Mouse (Mus musculus): ENCODE results near the gene Slc39a10.
"Not testable (repeated sequence)": the region's sequence is repeated elsewhere in the genome, so short reads cannot be mapped to it uniquely, and the experiment has no call there.

The Slc39a10 gene

DNA sequence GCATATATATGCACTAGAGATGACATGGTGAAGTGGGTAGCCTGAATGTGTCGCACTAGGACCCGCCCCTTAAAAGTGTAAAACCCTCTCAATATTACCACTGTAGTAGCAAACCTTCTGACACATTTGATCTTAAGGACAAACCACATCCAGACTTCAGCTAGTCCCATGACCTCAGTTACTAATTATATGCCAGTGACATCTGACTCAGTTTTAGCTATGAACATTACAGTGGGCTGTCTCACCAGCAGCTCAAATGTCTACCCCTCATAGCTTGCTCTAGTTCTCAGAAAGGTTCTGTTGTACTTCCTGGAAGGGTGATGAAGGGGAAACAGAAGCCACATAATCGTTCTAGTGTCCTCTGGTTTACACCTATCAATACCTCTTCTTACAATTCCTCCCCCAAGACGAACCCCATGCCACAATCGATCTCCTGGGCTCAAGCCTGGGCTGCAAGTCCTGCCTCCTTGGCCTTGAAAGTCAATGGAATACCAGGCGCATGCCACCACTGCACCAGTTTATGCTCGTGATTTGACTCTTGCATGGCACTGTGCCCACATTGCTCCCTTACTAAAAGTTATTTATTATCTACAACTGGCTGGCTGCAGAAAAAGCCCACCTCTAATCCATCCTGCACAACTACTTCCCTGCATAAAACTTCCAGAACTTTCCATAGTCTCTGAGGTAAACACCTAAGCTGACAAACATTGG lies 28.3 kb downstream of the Slc39a10 start:
- DNase-seq (ENCODE audit: low spot score in 2 of 2), result no peak

DNA sequence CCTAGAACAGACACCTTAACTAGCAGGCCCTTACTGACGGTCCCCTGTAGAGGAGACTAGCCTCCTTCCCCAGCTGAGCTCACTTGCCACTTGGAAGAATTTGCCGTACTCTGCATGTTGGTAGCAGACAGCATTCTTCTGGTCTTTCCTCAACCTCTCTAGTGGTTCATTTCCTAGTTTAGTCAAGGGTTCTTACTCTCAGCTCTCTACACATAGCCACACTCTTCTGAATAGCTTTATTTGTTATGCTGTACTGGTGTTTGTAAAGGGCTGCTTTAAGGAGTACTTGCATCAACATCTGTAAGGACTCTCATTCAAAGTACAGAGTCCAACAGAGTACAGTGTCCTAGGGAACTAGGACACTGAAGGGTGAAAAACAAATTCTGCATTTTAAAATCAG lies 29.2 kb downstream of the Slc39a10 start:
- DNase-seq (ENCODE audit: low spot score in 2 of 2), result no peak

DNA sequence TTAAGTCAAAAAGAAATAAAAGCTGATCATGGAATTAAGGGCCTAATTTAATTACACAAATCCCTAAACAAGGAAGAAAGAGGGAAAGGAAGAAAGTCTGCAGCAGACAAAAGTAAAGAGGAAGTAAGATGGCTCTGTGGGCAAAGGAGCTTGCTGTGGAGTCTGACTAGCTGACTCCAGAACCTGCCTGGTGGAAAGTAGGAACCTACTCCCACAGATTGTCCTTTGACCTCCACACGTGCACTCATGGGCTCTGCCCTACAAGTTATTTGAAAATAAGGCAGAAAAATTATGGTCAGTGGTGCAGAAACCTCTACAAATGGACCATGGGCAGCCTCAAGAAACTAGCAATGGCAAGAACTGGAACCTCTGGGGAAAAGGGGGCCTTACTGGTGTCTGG lies 32.6 kb downstream of the Slc39a10 start:
- DNase-seq (ENCODE audit: low spot score in 2 of 2), result no peak

GRCm38 (mm10) chr1:46858579-46858978 lies 34.1 kb downstream of the Slc39a10 start:
- DNase-seq (ENCODE audit: low spot score in 2 of 2), result no peak

DNA sequence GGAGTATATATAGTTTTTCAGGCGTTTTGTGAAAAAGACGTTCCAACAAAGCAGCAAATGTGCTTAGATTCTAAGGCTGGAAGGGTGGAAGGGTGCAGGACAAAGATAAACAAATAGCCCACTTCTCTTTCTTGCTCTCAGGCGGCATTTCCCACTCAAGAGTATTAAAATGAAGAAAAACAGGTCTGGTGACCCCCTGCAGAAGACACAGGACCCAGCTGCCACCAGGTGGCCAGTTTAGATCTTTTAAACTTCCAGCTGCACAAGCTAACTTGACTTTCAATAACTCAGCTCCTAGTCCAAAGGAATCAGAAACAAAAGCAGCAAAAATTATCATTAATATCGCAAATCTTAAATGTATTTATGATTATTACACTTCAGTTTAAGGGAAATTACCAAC lies 36.2 kb downstream of the Slc39a10 start:
- no peak for DNase-seq (ENCODE audit: low spot score in 2 of 2)

- no peak for DNase-seq (ENCODE audit: low spot score in 2 of 2)
Observed at GRCm38 (mm10) chr1:46854036-46854900, 38.4 kb downstream of the Slc39a10 start.

DNA sequence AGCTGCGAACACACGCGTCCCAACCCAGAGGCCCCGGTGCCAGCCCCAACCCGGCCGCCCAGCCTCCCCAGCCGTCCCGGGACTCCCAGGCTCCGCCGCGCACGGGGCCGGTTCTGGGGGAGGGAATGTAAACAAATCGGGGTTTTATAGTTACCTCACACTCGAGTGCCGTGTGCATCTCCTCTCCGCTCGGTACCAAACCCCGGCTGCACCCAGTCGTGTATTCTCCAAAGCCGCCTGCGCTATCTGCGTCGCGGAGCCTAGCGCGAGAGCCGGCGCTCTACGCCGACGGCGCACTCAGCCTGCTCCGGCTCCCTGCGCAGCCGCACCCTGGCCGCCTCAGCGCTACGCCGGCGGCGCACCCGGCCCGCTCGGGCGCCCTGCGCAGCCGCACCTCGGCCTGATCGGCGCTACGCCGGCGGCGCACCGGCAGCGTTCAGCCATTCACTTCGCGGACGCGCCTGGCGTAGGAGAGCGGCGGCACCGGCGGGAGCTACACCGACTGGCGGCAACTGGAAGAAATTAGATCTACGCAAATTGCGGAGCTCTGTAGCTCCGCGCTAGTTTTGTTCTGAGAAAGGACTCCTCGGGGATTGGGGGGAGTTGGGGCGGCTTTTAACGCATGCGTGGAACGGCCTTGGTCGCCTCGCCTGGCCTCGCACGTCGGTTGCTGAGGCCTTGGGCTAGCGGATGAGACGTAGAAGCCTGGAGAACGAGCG lies 39.2 kb downstream of the Slc39a10 start:
- DNase-seq (ENCODE audit: low spot score in 2 of 2), result peak; percentile 97 to 99

DNA sequence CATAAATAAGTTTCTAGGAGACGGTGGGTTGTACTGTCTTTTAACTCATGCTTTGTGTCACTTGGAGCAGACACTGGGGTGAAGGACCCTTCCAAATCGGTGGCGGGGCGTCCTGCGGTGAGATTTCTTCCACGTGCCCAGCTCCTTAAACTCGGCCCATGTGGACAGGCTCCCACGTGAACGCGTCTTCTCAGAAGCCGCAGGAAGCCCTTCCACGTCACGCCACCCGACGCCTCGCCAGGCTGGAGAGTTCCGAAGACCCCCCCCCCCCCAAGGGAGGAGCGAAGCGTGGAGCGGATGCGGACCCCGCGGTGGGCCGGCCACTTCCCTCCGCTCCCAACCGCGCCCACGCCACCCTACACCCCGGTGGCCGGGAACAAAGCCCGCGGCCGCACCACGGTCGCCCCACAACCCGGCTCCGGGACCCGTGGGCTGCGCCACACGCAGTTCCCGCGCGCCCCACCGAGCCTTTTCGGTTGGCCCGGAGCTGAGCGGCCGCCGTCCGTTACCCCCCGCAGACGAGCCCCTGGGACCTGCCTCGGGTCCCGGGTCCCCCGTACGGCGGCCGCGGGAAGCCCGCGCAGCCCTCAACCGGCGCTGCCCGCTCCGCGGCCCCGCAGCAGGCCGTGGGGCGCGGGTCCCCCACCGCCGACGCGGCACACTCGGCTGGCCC lies 39.9 kb downstream of the Slc39a10 start:
- peak in 1 of 2 experiments; percentile 41 for DNase-seq (ENCODE audit: low spot score in 2 of 2)

GRCm38 (mm10) chr1:46852216-46852599 lies 40.4 kb downstream of the Slc39a10 start:
- DNase-seq (ENCODE audit: low spot score in 2 of 2), result no peak

DNA sequence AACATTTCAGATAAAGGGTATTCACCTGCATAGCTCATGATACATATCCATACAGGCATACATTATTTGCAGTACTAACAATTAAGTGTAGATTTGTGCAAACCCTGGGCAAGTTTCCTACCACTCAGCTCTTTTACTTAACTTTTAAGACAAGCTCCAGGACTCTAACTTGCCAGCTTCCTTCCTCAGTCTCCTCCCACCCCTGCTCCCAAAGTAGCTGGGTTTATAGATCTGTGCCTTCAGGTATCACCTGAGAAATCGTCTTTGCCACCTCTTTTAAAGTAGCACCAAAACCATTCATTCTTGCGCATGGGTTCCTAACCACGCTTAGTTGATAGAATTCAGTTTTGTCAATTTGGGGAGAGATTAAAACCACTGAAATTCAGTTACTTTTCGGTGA lies 41.1 kb downstream of the Slc39a10 start:
- DNase-seq (ENCODE audit: low spot score in 2 of 2), result no peak

DNA sequence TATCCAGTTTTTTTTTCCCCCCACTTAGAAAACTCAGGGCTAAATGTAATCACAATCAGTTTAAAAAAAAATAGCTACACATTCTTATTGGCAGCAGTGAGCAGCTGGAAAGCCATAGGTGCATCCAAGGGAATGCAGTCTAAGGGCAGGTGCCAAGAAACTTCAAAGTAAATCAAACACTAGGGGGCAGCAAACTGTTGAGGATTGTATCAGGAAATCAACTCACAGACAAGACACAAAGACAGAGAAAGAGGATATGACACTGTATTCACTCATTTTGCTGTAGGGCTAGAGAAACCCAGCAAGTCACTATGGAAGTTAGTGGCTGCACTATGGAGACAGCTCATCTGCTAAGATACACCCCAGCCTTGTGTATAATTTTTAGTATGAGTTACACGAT lies 42.9 kb downstream of the Slc39a10 start:
- DNase-seq (ENCODE audit: low spot score in 2 of 2), result peak in 1 of 2 experiments; percentile 43

- no peak for DNase-seq (ENCODE audit: low spot score in 2 of 2)
Observed at GRCm38 (mm10) chr1:46845221-46845620, 47.4 kb downstream of the Slc39a10 start.

GRCm38 (mm10) chr1:46844281-46844680 lies 48.4 kb downstream of the Slc39a10 start:
- DNase-seq (ENCODE audit: low spot score in 2 of 2), result no peak

DNA sequence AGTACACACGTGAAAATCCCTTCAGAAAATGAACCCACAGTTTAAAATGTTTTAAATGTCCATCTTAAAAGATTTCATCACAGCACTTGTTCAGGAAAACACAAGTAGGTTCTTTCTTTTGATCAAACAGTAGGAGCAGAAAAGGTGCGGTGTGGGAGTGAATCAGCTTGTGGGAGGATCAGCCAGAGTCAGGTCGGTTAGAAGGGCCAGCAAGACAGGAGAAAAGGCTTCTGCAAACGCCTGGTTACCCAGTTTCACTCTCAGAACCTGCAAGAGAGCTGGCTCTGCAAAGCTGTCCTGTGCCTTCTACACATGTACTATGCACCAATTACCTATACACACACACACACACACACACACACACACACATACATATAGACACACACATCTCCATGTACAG lies 49.2 kb downstream of the Slc39a10 start:
- DNase-seq (ENCODE audit: low spot score in 2 of 2), result no peak

- DNase-seq (ENCODE audit: low spot score in 2 of 2), result no peak
Observed at GRCm38 (mm10) chr1:46831927-46832326, 60.7 kb downstream of the Slc39a10 start.

GRCm38 (mm10) chr1:46830066-46830843 lies 62.4 kb downstream of the Slc39a10 start:
- no peak for DNase-seq (ENCODE audit: low spot score in 2 of 2)

- DNase-seq (ENCODE audit: low spot score in 2 of 2), result no peak
Observed at GRCm38 (mm10) chr1:46822256-46822972, 70.2 kb downstream of the Slc39a10 start.

DNA sequence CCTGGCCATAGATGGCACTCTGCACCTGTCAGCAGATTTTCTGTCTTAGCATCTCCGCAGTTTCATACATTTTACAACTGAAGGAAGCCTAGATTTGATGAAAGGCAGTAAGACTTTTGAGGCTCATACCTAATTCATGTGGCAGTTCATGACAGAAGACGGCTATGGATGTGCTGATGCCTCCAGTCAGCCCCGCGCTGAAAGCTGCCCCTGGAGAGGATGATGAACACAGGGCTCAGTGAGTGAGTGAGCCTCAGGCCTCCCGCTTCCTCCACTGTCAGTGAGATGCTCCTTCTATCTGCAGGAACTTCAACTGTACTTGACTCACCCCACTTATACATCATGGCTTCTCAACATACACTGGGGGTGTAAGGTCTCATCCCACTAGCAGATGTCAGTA lies 74.7 kb downstream of the Slc39a10 start:
- DNase-seq (ENCODE audit: low spot score in 2 of 2), result no peak

DNA sequence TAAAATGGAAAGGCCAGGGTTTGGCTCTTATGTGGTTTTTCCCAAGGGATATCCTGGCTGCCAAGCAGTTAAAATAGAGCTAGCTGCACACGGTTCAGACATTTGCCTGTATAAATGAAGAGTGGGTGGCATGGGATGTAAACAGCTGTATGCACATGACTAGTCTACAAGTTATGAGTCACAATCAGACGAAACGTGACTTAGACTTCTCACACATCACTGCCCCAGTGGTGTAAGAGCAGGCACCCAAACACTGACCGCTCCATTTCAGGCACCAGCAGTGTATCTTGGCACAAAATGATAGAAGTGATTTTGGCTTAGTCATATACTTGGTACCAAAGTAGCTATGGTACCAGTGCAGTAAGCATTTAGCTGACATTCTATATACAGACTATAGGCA lies 84.0 kb downstream of the Slc39a10 start:
- DNase-seq (ENCODE audit: low spot score in 2 of 2), result not testable (repeated sequence)

GRCm38 (mm10) chr1:46805074-46805473 lies 87.6 kb downstream of the Slc39a10 start:
- no peak for DNase-seq (ENCODE audit: low spot score in 2 of 2)
